Mouse (Mus musculus): Measurements from ENCODE around the gene Ly75.

DNA sequence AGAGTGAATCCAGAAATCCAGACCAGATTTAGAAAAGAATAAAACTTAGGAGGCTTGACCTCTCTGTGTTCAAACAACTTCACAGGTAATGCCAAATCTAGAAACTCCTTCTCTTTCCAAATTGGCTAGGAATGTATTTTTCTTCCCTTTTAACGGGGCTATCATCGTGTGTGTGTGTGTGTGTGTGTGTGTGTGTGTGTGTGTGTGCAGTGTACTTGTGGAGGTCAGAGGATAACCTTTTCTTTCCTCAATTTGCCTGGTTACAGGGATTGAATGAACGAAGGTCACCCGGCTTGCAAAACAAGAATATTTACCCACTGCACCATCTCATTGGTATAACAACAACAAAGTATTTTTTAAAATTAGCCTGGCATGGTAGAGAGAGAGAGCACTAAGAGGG, 100.5 kb downstream of the Ly75 start:
- TF ChIP-seq POLR2A (IDR thresholded peaks at IDR 0.05; ENCODE audit: insufficient read depth, low read depth, low read length) (no peak), CTCF (IDR thresholded peaks at IDR 0.05; ENCODE audit: insufficient read depth, low read depth, low read length) (no peak)

Data from olfactory bulb, adult 2 months (tissue).